Mouse (Mus musculus) adrenal gland, postnatal 4 days (tissue): Measurements from ENCODE around the gene Szt2. TPM values are rescaled to one million over a fixed set of nuclear protein-coding genes. Genes with fewer than 3 reads are reported as not detected.

Source experiments
- DNase-seq, 2 experiments: peaks; one replicate each; pipeline ENCODE4 v3.0.0; 2021 to 2022; ENCODE audit warnings: low spot score in 2 of 2, mixed read lengths in 2 of 2
- long read RNA-seq, 2 experiments: library from polyadenylated mRNA; stranded (forward); transcript quantifications; one replicate each; pipeline ENCODE4 v2.0.0; 2021
- total RNA-seq, 2 experiments: library from RNA; stranded (reverse); gene quantifications; 2 replicates each; pipeline ENCODE4 v1.2.3; 2021

The Szt2 gene
- 10 to 100 TPM; 38.6 to 39.3 TPM for total RNA-seq
- long read RNA-seq, experiment 1, partial matches to known transcripts: 6 of 6 reads
- long read RNA-seq, experiment 1, other reads (novel, unspliced or antisense): 0 of 6 reads
- long read RNA-seq, experiment 2, partial matches to known transcripts: 4 of 8 reads
- long read RNA-seq, experiment 2, other reads (novel, unspliced or antisense): 4 of 8 reads

- DNase-seq: peak; percentile 66 to 83
Observed at GRCm38 (mm10) chr4:118409142-118409900, at the start of gene Szt2, which contains the start of gene Med8. TSS of gene Szt2 (minus strand) at chr4:118409273. TSS of gene Med8 (plus strand) at chr4:118409337.

DNA sequence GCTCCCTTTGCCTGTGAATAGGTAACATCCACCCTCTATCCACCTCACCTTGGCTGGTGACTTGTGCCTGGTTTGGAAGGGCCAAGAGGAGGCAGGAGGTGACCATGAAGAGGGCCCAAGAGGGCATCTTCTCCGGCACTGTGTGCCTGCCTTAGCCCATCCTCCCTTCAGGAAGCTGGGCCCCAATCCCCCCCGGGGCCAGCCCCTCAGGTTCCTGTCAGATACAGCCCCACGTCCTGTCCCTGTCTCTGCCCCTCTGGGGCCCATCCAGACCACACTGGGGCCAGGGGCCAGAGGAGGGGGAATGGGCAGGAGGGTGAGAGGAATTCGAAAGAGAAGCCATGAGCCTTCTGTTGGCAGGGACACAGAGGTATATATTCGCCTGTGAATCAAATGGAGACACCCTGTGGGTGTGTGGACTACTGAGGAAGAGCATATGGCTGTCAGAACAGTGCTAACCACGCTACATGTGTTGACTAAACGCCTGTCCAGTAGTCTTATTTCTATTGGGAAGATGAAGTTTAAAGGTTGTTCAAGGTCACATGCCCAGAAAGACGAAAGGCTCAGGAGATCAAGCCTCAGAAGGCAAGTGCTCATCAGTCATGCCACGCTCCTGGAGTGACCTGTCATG is 48.4 kb upstream of the Szt2 start, which contains the start of gene Mpl:
TSS of gene Mpl (minus strand) at position 169 of the 631 bp plus-strand sequence.
- no peak for DNase-seq

DNA sequence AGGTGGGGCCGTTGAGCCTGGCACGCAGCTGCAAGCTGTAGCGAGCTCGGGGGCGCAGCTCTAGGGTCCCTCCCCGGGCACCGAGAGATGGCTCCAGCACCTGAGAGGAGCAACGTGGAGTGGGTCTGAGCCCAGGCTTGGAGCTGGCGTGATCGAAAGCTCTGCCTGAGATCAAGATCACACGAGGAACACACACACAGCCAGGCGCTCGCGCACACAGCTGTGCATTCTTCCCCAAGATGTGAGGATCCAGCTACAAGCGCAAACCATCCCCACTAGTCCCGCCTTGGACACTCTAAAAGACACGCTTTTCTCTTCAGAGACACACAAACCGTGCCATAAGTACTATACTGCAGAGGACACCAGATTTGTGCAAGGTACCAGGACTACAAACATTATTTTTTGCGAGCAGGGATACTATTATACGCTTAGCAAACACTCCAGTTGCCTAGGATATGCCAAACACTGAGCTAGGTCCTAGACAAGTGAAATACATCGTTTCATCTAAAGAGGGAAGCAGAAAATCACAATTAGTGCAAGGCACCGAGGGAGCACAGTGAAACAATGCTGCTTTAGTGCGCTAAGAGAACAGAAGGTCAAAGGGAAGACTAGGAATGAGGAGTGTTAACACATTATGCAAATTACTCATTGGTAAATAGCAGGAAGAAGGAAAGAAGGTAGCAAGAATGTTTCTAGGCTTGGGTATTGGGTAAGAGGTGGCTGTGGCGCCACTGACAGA is 37.5 kb upstream of the Szt2 start:
- DNase-seq: no peak

- DNase-seq: no peak
Observed at GRCm38 (mm10) chr4:118445781-118446414, 36.8 kb upstream of the Szt2 start.

DNA sequence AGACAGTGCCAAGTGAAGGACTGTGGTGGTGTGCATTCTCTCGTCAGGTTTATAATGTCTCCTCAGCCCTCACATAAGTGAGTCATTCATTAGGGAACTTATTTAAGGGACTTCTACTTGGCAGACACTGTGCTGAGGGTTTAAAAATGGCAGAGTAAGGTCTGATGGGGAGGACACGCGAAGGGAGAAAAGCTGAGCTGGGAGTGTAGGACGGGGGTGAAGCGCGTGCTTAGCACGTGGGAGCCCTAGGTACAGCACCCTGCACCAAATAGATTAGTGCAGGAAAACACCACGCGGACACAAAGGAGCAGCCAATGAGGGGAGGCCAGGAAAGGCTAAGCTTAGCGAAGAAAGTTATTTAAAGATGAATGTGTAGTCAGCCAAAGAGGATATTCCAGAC is 36.0 kb upstream of the Szt2 start:
- no peak for DNase-seq

- no peak for DNase-seq
Observed at GRCm38 (mm10) chr4:118437829-118438253, 28.8 kb upstream of the Szt2 start.

DNA sequence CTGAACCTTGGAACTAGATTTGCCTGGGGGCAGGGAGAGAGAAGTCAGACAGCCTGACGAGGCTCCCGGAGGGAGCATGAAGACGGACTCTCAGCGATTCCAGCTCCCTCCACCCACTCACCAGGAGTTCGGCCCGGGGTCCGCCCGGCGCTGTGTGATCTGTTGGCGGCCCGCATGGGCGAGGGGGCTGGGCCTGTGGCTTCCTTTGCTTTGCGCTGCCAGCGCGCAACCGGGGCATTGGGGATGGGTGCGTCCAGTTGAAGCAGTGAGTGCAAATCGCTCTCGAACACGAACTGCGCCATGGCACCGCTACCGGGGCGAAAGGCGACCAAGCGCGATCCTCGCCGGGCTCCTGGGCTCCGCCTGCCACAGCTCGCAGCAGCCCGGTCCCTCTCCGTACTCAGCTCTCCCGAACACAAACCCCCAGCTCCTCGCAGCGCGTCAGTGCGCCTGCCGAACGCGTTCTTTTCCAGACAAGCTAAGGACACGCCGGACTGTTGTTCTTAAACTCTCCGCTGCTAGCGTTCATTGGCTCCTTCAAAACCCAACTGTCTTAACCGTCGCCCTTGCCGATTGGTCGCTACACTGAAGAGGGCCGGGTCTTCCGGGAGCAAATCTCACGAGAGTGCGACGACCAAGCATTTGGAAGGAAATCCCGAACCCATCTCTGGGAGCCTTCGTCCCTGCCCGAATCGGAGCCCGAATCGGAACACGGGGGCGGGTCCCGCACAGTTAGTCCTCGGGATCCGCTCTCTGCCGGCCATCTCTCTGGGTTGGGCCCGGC is 27.9 kb upstream of the Szt2 start, which contains the start of gene Cdc20:
TSS of gene Cdc20 (minus strand) at position 533 of the 784 bp plus-strand sequence.
- peak; percentile 79 to 85 for DNase-seq

DNA sequence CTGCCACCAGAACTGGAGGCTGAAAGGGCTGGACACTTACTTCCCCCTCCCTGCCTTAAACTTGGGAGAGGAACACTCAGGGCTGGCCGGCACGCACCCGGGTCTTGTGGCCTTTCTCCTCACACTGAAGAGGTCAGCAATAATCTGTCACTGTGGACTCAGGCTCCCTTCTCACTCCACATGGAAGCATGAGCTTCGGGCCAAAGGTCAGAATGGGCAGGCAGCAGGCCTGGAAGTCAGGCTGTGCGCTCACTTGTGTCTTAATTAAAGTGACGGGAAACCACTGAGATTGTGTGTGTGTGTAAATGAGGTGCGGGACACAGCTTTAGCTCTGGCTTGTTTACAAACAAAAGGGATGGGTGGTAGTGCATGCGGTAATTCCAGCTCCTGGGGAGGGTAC is 23.3 kb upstream of the Szt2 start:
- DNase-seq: no peak

DNA sequence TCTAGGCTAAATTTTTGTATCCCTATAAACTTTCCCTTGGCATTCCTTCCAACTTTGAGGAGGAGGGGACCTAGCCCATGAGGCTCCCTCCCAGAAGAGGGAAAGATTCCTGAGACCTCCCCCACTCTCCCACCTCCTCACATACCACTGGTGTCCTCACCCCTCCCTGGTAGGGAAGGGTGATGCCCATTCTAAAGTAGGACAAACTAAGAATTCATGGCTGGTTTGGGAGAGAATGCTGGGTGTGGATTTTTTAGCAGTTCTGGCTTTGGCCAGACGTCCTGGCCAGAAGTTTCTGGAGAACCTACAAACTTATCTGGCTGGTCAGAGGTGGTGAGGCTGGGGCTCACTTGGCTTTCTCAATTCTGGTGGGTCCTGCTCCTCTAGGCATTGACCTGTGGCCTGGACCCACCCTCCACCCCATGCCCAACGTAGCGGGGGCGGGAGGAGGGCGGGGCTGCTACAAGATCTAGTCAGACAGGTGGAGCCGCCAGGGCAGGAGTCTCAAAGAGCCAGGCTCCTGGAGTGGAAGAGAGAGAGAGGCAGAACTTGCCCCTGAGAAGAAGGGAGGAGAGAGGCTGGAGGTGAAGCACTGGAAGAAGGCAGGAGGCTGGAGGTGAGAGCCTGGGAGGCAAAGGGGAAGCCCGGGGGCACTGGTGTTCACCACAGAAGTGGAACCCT is 20.3 kb upstream of the Szt2 start:
- DNase-seq: no peak

GRCm38 (mm10) chr4:118428531-118429214 is 19.6 kb upstream of the Szt2 start:
- DNase-seq: no peak

GRCm38 (mm10) chr4:118427768-118428451 is 18.8 kb upstream of the Szt2 start, which contains the start of gene Elovl1:
TSS of gene Elovl1 (plus strand) at chr4:118428093.
- DNase-seq: peak; percentile 77 to 84

GRCm38 (mm10) chr4:118427415-118427767 is 18.3 kb upstream of the Szt2 start:
- DNase-seq: no peak

GRCm38 (mm10) chr4:118425374-118425773 is 16.3 kb upstream of the Szt2 start:
- DNase-seq: no peak

- no peak for DNase-seq
Observed at GRCm38 (mm10) chr4:118424541-118425160, 15.6 kb upstream of the Szt2 start.

DNA sequence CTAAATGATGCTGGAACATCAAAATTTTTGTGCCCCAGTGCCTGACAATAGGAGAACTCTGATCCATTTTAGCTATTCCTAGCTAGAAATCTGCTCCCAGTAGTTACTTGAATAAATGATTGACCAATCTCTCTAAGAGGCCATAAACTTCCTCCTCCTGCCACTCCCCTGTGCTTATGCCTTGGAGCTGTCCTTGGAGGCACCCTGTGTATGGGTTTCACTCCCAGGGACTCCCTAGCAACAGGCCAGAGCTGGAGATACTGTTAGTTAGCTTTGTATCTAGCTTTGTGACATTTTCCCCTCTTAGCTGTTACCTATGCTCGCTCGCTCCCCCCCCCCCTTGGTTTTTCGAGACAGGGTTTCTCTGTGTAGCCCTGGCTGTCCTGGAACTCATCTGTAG is 12.3 kb upstream of the Szt2 start:
- DNase-seq: no peak

- DNase-seq: no peak
Observed at GRCm38 (mm10) chr4:118417112-118417797, 8.2 kb upstream of the Szt2 start.

GRCm38 (mm10) chr4:118416329-118416728 is 7.3 kb upstream of the Szt2 start:
- DNase-seq: no peak
